Mouse (Mus musculus): Measurements from ENCODE around the gene Bhmt2. TPM values are rescaled to one million over a fixed set of nuclear protein-coding genes. Genes with fewer than 3 reads are reported as not detected.

Gene Bhmt2
- polyA plus RNA-seq, 1 experiment from 2014 or later = 2.0 TPM

GRCm38 (mm10) chr13:93687321-93687720, 13.2 kb upstream of the Bhmt2 start:
- Histone ChIP-seq H3K9me3 (no peaks in the 10 kb centered on the region), H3K36me3 (no peaks in the 10 kb centered on the region), H3K4me1 (peaks cover 7% of the 10 kb centered on the region; the same call in 1 of the 2 replicates), H3K27me3 (ENCODE audit: insufficient read depth, poor library complexity, severe bottlenecking) (no peaks in the 10 kb centered on the region), H3K4me3 (no peak overlapping the region), H3K27ac (no peak overlapping the region)
- no peak for DNase-seq (ENCODE audit: low spot score)
- 9% methylated on average over 5 of the region's 5 CpGs for WGBS

- WGBS = 85% methylated on average over 4 of the region's 4 CpGs
- DNase-seq (ENCODE audit: low spot score) = no peak
Observed at GRCm38 (mm10) chr13:93685226-93685625, 11.1 kb upstream of the Bhmt2 start.

GRCm38 (mm10) chr13:93683336-93683735, 9.2 kb upstream of the Bhmt2 start:
- H3K4me1 ChIP-seq = peaks cover 7% of the 10 kb centered on the region; the same call in 1 of the 2 replicates
- no peaks in the 10 kb centered on the region for H3K27me3 ChIP-seq (ENCODE audit: insufficient read depth, poor library complexity, severe bottlenecking)
- no peak for DNase-seq (ENCODE audit: low spot score)
- no peak overlapping the region for H3K4me3 ChIP-seq
- no peaks in the 10 kb centered on the region for H3K9me3 ChIP-seq
- no peaks in the 10 kb centered on the region for H3K36me3 ChIP-seq
- no peak overlapping the region for H3K27ac ChIP-seq

More at GRCm38 (mm10) chr13:93685226-93685625, 11.1 kb upstream of the Bhmt2 start:
- Histone ChIP-seq H3K36me3 (no peaks in the 10 kb centered on the region), H3K4me3 (no peak overlapping the region), H3K27ac (no peak overlapping the region), H3K27me3 (ENCODE audit: insufficient read depth, poor library complexity, severe bottlenecking) (no peaks in the 10 kb centered on the region), H3K9me3 (no peaks in the 10 kb centered on the region), H3K4me1 (peaks cover 7% of the 10 kb centered on the region; the same call in 1 of the 2 replicates)

GRCm38 (mm10) chr13:93676864-93677263, 2.8 kb upstream of the Bhmt2 start:
- WGBS = 54% methylated on average over 9 of the region's 9 CpGs

GRCm38 (mm10) chr13:93673296-93673695, 806 bp downstream of the Bhmt2 start:
- Histone ChIP-seq H3K9me3 (no peaks in the 10 kb centered on the region), H3K27me3 (ENCODE audit: insufficient read depth, poor library complexity, severe bottlenecking) (peaks cover 20% of the 10 kb centered on the region), H3K27ac (no peak overlapping the region), H3K36me3 (no peaks in the 10 kb centered on the region), H3K4me1 (peaks cover 14% of the 10 kb centered on the region), H3K4me3 (no peak overlapping the region)
- WGBS = 53% methylated on average over 2 of the region's 2 CpGs
- DNase-seq (ENCODE audit: low spot score) = no peak

More at GRCm38 (mm10) chr13:93676864-93677263, 2.8 kb upstream of the Bhmt2 start:
- no peak overlapping the region for H3K4me3 ChIP-seq
- H3K4me1 ChIP-seq = peaks cover 14% of the 10 kb centered on the region
- H3K36me3 ChIP-seq = no peaks in the 10 kb centered on the region
- DNase-seq (ENCODE audit: low spot score) = no peak
- H3K9me3 ChIP-seq = no peaks in the 10 kb centered on the region
- peaks cover 20% of the 10 kb centered on the region for H3K27me3 ChIP-seq (ENCODE audit: insufficient read depth, poor library complexity, severe bottlenecking)
- no peak overlapping the region for H3K27ac ChIP-seq

- 89% methylated on average over 4 of the region's 4 CpGs for WGBS
- Histone ChIP-seq H3K36me3 (no peaks in the 10 kb centered on the region), H3K4me3 (no peak overlapping the region)
Observed at GRCm38 (mm10) chr13:93672371-93672770, 1.7 kb downstream of the Bhmt2 start.

GRCm38 (mm10) chr13:93667586-93667985, 6.5 kb downstream of the Bhmt2 start:
- peaks cover 5% of the 10 kb centered on the region; the same call in 1 of the 2 replicates for H3K27me3 ChIP-seq (ENCODE audit: insufficient read depth, poor library complexity, severe bottlenecking)
- H3K27ac ChIP-seq = no peak overlapping the region
- H3K9me3 ChIP-seq = no peaks in the 10 kb centered on the region
- no peaks in the 10 kb centered on the region for H3K4me1 ChIP-seq
- H3K4me3 ChIP-seq = no peak overlapping the region
- 73% methylated on average over 4 of the region's 4 CpGs for WGBS
- no peaks in the 10 kb centered on the region for H3K36me3 ChIP-seq
- DNase-seq (ENCODE audit: low spot score) = no peak

More at GRCm38 (mm10) chr13:93672371-93672770, 1.7 kb downstream of the Bhmt2 start:
- Histone ChIP-seq H3K9me3 (no peaks in the 10 kb centered on the region), H3K27ac (no peak overlapping the region), H3K4me1 (peaks cover 14% of the 10 kb centered on the region), H3K27me3 (ENCODE audit: insufficient read depth, poor library complexity, severe bottlenecking) (peaks cover 20% of the 10 kb centered on the region)
- DNase-seq (ENCODE audit: low spot score) = no peak

- DNase-seq (ENCODE audit: low spot score) = no peak
- Histone ChIP-seq H3K4me3 (no peak overlapping the region), H3K27ac (no peak overlapping the region), H3K36me3 (no peaks in the 10 kb centered on the region), H3K27me3 (ENCODE audit: insufficient read depth, poor library complexity, severe bottlenecking) (no peaks in the 10 kb centered on the region), H3K4me1 (peaks cover 10% of the 10 kb centered on the region; the same call in 1 of the 2 replicates), H3K9me3 (no peaks in the 10 kb centered on the region)
- WGBS = 73% methylated on average over 5 of the region's 5 CpGs
Observed at GRCm38 (mm10) chr13:93657941-93658340, 16.2 kb downstream of the Bhmt2 start.

GRCm38 (mm10) chr13:93653382-93653781, 20.7 kb downstream of the Bhmt2 start:
- Histone ChIP-seq H3K36me3 (no peaks in the 10 kb centered on the region), H3K27me3 (ENCODE audit: insufficient read depth, poor library complexity, severe bottlenecking) (no peaks in the 10 kb centered on the region), H3K9me3 (no peaks in the 10 kb centered on the region), H3K27ac (no peak overlapping the region), H3K4me3 (no peak overlapping the region), H3K4me1 (peaks cover 7% of the 10 kb centered on the region; the same call in 1 of the 2 replicates)
- 67% methylated on average over 6 of the region's 6 CpGs for WGBS
- DNase-seq (ENCODE audit: low spot score) = no peak

- H3K4me3 ChIP-seq = no peak overlapping the region
- WGBS = 61% methylated on average over 7 of the region's 7 CpGs
- no peaks in the 10 kb centered on the region for H3K36me3 ChIP-seq
- H3K4me1 ChIP-seq = no peaks in the 10 kb centered on the region
- no peaks in the 10 kb centered on the region for H3K27me3 ChIP-seq (ENCODE audit: insufficient read depth, poor library complexity, severe bottlenecking)
- no peak overlapping the region for H3K27ac ChIP-seq
- DNase-seq (ENCODE audit: low spot score) = no peak
- no peaks in the 10 kb centered on the region for H3K9me3 ChIP-seq
Observed at GRCm38 (mm10) chr13:93648387-93649130, 25.5 kb downstream of the Bhmt2 start.

GRCm38 (mm10) chr13:93639636-93640035, 34.5 kb downstream of the Bhmt2 start:
- peaks cover 6% of the 10 kb centered on the region for H3K4me1 ChIP-seq
- no peak overlapping the region for H3K4me3 ChIP-seq
- no peaks in the 10 kb centered on the region for H3K9me3 ChIP-seq
- 64% methylated on average over 4 of the region's 4 CpGs for WGBS
- DNase-seq (ENCODE audit: low spot score) = no peak
- H3K27me3 ChIP-seq (ENCODE audit: insufficient read depth, poor library complexity, severe bottlenecking) = no peaks in the 10 kb centered on the region
- H3K36me3 ChIP-seq = no peaks in the 10 kb centered on the region
- H3K27ac ChIP-seq = no peak overlapping the region

- Histone ChIP-seq H3K4me3 (no peak within 1 kb of the TSS), H3K27ac (0 out of 2 replicates have a peak within 1 kb of the TSS, but pooled peaks have one; percentile 7), H3K9me3 (no peaks in the 10 kb centered on the region), H3K27me3 (ENCODE audit: insufficient read depth, poor library complexity, severe bottlenecking) (no peaks in the 10 kb centered on the region), H3K36me3 (no peaks in the 10 kb centered on the region), H3K4me1 (peaks cover 6% of the 10 kb centered on the region)
- DNase-seq (ENCODE audit: low spot score) = no peak
- 63% methylated on average over 19 of the region's 19 CpGs for WGBS
Observed at GRCm38 (mm10) chr13:93637282-93638245, 36.5 kb downstream of the Bhmt2 start, which contains the start of gene Bhmt. TSS of gene Bhmt (minus strand) at chr13:93637961.

GRCm38 (mm10) chr13:93636561-93636960, 37.5 kb downstream of the Bhmt2 start:
- Histone ChIP-seq H3K4me1 (peaks cover 6% of the 10 kb centered on the region), H3K4me3 (no peak overlapping the region), H3K9me3 (no peaks in the 10 kb centered on the region), H3K27me3 (ENCODE audit: insufficient read depth, poor library complexity, severe bottlenecking) (no peaks in the 10 kb centered on the region), H3K36me3 (no peaks in the 10 kb centered on the region), H3K27ac (no peak overlapping the region)
- no peak for DNase-seq (ENCODE audit: low spot score)
- WGBS = 73% methylated on average over 1 of the region's 1 CpGs
